Mouse (Mus musculus) large intestine, adult 2 months (tissue): ENCODE measurements at regions not wholly inside any gene's neighbourhood (a gene's known extent, or its start where the extent isn't known, plus 50 kb on each side); places are given as distances from the start of the nearest gene placed in this dataset.

ENCODE experiments used
- DNase-seq: peaks from one replicate; pipeline ENCODE4 v3.0.0-alpha.2; 2012; ENCODE audit warnings: low read depth, low spot score
- WGBS: fragments of 180-500 bp; shearing (Covaris S2); methylation state at CpG from one replicate; pipeline ENCODE4 v1.1.7; 2018; 5-methylcytosine and 5-hydroxymethylcytosine counted together

- 45% methylated on average over 2 of the region's 2 CpGs for WGBS
These were observed 516.9 kb upstream of the A1bg start for GRCm38 (mm10) chr15:61439623-61440170.

GRCm38 (mm10) chr15:61428818-61429415, 506.1 kb upstream of the A1bg start:
- WGBS = 82% methylated on average over 2 of the region's 2 CpGs
- no peak for DNase-seq

More at GRCm38 (mm10) chr15:61439623-61440170, 516.9 kb upstream of the A1bg start:
- no peak for DNase-seq

GRCm38 (mm10) chr15:61422989-61423388, 500.2 kb upstream of the A1bg start:
- WGBS = 89% methylated on average over 5 of the region's 5 CpGs

GRCm38 (mm10) chr15:61417506-61417905, 494.7 kb upstream of the A1bg start:
- 89% methylated on average over 2 of the region's 2 CpGs for WGBS
- DNase-seq = no peak

More at GRCm38 (mm10) chr15:61422989-61423388, 500.2 kb upstream of the A1bg start:
- DNase-seq = no peak

GRCm38 (mm10) chr15:61416841-61417240, 494.0 kb upstream of the A1bg start:
- no peak for DNase-seq
- WGBS = 75% methylated on average over 3 of the region's 3 CpGs

- DNase-seq = no peak
- 55% methylated on average over 1 of the region's 1 CpGs for WGBS
These were observed 492.8 kb upstream of the A1bg start for GRCm38 (mm10) chr15:61415626-61416025.

GRCm38 (mm10) chr15:61411821-61412220, 489.0 kb upstream of the A1bg start:
- no peak for DNase-seq
- WGBS = 81% methylated on average over 2 of the region's 2 CpGs

- WGBS = 88% methylated on average over 2 of the region's 2 CpGs
These were observed 488.0 kb upstream of the A1bg start for GRCm38 (mm10) chr15:61410789-61411188.

GRCm38 (mm10) chr15:61408621-61409020, 485.8 kb upstream of the A1bg start:
- WGBS = 94% methylated on average over 1 of the region's 1 CpGs
- no peak for DNase-seq

More at GRCm38 (mm10) chr15:61410789-61411188, 488.0 kb upstream of the A1bg start:
- DNase-seq = no peak

- peak; percentile 18 for DNase-seq
These were observed 477.9 kb upstream of the A1bg start for GRCm38 (mm10) chr15:61400720-61401119.

- no peak for DNase-seq
- WGBS = 86% methylated on average over 2 of the region's 2 CpGs
These were observed 477.2 kb upstream of the A1bg start for GRCm38 (mm10) chr15:61399971-61400370.

GRCm38 (mm10) chr15:61398829-61399228, 476.0 kb upstream of the A1bg start:
- 83% methylated on average over 3 of the region's 3 CpGs for WGBS

GRCm38 (mm10) chr15:61397061-61397460, 474.2 kb upstream of the A1bg start:
- no peak for DNase-seq
- 89% methylated on average over 3 of the region's 3 CpGs for WGBS

More at GRCm38 (mm10) chr15:61398829-61399228, 476.0 kb upstream of the A1bg start:
- DNase-seq = no peak

GRCm38 (mm10) chr15:61395296-61395826, 472.5 kb upstream of the A1bg start:
- DNase-seq = no peak
- 42% methylated on average over 8 of the region's 8 CpGs for WGBS

GRCm38 (mm10) chr15:61380666-61381065, 457.9 kb upstream of the A1bg start:
- WGBS = 67% methylated on average over 3 of the region's 3 CpGs
- DNase-seq = no peak

GRCm38 (mm10) chr15:61366276-61366675, 443.5 kb upstream of the A1bg start:
- 34% methylated on average over 3 of the region's 3 CpGs for WGBS
- DNase-seq = no peak

- 91% methylated on average over 5 of the region's 5 CpGs for WGBS
These were observed 442.7 kb upstream of the A1bg start for GRCm38 (mm10) chr15:61365511-61365910.

GRCm38 (mm10) chr15:61364461-61364860, 441.6 kb upstream of the A1bg start:
- DNase-seq = no peak
- WGBS = 84% methylated on average over 2 of the region's 2 CpGs

More at GRCm38 (mm10) chr15:61365511-61365910, 442.7 kb upstream of the A1bg start:
- no peak for DNase-seq

- WGBS = 81% methylated on average over 3 of the region's 3 CpGs
- DNase-seq = no peak
These were observed 438.4 kb upstream of the A1bg start for GRCm38 (mm10) chr15:61361254-61361653.

- no peak for DNase-seq
These were observed 432.5 kb upstream of the A1bg start for GRCm38 (mm10) chr15:61355344-61355743.

GRCm38 (mm10) chr15:61351729-61352342, 429.0 kb upstream of the A1bg start:
- no peak for DNase-seq
- 81% methylated on average over 5 of the region's 5 CpGs for WGBS
